Mouse (Mus musculus): Measurements from ENCODE around the gene Erlin1.

DNA sequence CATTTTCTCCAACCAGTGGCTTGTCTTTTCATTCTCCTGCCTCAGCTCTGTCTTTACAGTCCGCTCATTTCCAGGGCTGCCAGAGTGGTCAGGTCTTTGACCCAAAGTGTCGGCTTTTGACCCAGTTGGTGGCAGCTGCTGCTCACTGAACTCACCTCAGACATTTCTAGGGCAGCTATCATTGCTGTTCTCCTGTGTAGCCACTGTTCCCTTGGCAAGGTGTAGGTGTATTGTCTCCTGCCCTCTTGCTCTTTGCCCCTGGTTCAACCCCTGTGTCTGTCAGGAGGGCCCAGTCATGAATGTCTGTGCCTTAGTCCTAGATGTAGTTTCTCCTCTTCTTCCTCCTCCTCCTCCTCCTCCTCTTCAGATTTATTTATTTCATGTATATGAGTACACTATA lies 65.3 kb downstream of the Erlin1 start:
- TF ChIP-seq TAL1 (IDR thresholded peaks at IDR 0.05; ENCODE audit: low read length) (no peak), GATA1 (IDR thresholded peaks at IDR 0.05; ENCODE audit: low read length) (no peak)

All from erythroblast, embryonic 14.5 days (primary cell).